Mouse (Mus musculus) kidney, embryonic 16.5 days (tissue): ENCODE results near the gene Hnrnpdl. TPM values are rescaled to one million over a fixed set of nuclear protein-coding genes. Genes with fewer than 3 reads are reported as not detected.

Experiments
- ATAC-seq: fragments of 200-750 bp; cut with Nextera tagmentation; 2 replicates; pipeline ENCODE4 v1.8.0; 2017; ENCODE audit warnings: moderate TSS enrichment; ENCODE audit not compliant: low FRiP score, low TSS enrichment
- H3K27ac ChIP-seq: fragments of 300-500 bp; sonication (generic); 2 replicates; pipeline ENCODE4 v1.5.1; 2014; ENCODE audit warnings: low read length
- H3K27me3 ChIP-seq: fragments of 300-500 bp; sonication (generic); 2 replicates; pipeline ENCODE4 v1.6.1; 2014; ENCODE audit warnings: low read length, control low read depth, mixed read lengths; ENCODE audit not compliant: insufficient read depth
- H3K36me3 ChIP-seq: fragments of 300-500 bp; sonication (generic); 2 replicates; pipeline ENCODE4 v1.6.1; 2014; ENCODE audit warnings: low read length, control low read depth, mixed read lengths; ENCODE audit not compliant: insufficient read depth
- H3K4me1 ChIP-seq: fragments of 300-500 bp; sonication (generic); 2 replicates; pipeline ENCODE4 v1.6.1; 2014; ENCODE audit warnings: low read length, control low read depth, mixed read lengths; ENCODE audit not compliant: insufficient read depth
- H3K4me2 ChIP-seq: fragments of 300-500 bp; sonication (generic); replicated peaks from 2 replicates; pipeline ENCODE4 v1.6.1; 2014; ENCODE audit warnings: low read depth, low read length
- H3K4me3 ChIP-seq: fragments of 300-500 bp; sonication (generic); 2 replicates; pipeline ENCODE4 v1.5.1; 2014; ENCODE audit warnings: mild to moderate bottlenecking, low read length
- H3K9ac ChIP-seq: fragments of 300-500 bp; sonication (generic); replicated peaks from 2 replicates; pipeline ENCODE4 v1.6.1; 2014; ENCODE audit warnings: low read length
- H3K9me3 ChIP-seq: fragments of 300-500 bp; sonication (generic); 2 replicates; pipeline ENCODE4 v1.6.1; 2016; ENCODE audit warnings: low read length, control low read depth
- WGBS: fragments of 180-500 bp; shearing (Covaris S2); extraction: QIAGEN DNeasy Blood & Tissue Kit; methylation state at CpG from one replicate; pipeline ENCODE4 v1.1.7; 2014; 5-methylcytosine and 5-hydroxymethylcytosine counted together
- polyA plus RNA-seq: library from polyadenylated mRNA; unstranded; fragments of >200 nt; fragmentation: Nextera tagmentation; extraction: Ambion mirVana; gene quantifications from 2 replicates; pipeline ENCODE4 v1.2.1, GENCODE M21; 2015

The Hnrnpdl gene
- polyA plus RNA-seq, 1 experiment from 2014 or later = 153 TPM

DNA sequence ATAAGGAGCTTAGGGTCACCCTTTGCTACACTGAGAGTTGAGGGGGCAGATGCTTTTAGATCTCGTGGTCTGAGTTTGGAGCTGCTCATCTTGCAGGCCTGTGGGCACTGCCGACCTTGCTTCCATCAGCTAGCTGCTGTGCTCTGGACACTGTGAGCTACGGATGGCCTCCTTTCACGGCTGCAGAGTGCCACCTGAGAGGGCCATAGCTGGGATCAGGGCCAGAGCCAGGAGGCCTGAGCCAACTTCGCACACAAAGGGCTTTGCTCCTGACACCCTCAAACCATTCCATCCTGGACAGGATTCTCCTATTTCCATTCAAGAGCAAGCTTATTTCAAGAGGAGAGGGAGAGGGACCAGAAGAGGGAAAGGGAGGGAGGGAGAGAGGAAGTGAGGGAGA is 15.1 kb downstream of the Hnrnpdl start:
- H3K9ac ChIP-seq = no peak overlapping the region
- WGBS = 61% methylated on average over 5 of the region's 5 CpGs
- no peak overlapping the region for H3K4me3 ChIP-seq
- no peaks in the 10 kb centered on the region for H3K9me3 ChIP-seq
- no peaks in the 10 kb centered on the region for H3K27me3 ChIP-seq
- H3K4me1 ChIP-seq = no peaks in the 10 kb centered on the region
- no peak overlapping the region for H3K4me2 ChIP-seq
- no peaks in the 10 kb centered on the region for H3K36me3 ChIP-seq
- H3K27ac ChIP-seq = no peak overlapping the region
- no peak for ATAC-seq

DNA sequence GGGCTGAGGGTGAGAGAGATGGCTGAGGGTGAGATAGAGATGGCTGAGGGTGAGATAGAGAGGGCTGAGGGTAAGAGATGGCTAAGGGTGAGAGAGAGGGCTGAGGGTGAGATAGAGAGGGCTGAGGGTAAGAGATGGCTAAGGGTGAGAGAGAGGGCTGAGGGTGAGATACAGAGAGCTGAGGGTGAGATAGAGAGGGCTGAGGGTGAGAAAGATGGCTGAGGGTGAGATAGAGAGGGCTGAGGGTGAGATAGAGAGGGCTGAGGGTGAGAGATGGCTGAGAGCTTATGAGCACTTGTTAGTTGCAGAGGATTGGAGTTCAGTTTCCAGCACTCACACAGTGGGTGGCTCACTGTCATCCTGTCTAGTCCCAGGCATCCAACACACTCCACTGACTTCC is 19.4 kb downstream of the Hnrnpdl start:
- Histone ChIP-seq H3K4me3 (no peak overlapping the region), H3K9ac (no peak overlapping the region)

DNA sequence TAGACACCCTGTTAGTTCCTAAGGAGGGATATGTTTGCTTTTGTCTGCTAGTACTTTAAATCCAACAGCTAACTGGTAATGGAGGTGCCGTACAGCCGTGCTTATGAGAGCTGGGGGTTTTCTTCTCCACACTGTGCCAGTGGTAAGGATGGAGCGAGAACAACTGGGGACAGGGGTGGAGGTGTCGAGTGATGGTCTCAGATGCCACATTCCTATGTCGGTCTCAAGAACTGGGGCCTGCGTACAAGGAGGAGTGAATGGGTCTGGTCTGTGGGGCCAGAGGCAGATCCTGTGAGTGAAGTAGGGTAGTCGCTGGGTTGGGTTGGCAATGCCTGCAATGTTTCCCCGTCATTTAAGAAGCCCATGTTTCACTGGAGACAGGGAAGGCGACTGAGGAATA is 26.9 kb downstream of the Hnrnpdl start:
- Histone ChIP-seq H3K27me3 (no peaks in the 10 kb centered on the region), H3K4me1 (no peaks in the 10 kb centered on the region), H3K36me3 (no peaks in the 10 kb centered on the region), H3K9me3 (no peaks in the 10 kb centered on the region), H3K27ac (no peak overlapping the region), H3K9ac (no peak overlapping the region), H3K4me3 (no peak overlapping the region), H3K4me2 (no peak overlapping the region)
- no peak for ATAC-seq
- 81% methylated on average over 9 of the region's 9 CpGs for WGBS

More for the DNA sequence above, 19.4 kb downstream of the Hnrnpdl start:
- Histone ChIP-seq H3K27ac (no peak overlapping the region), H3K36me3 (no peaks in the 10 kb centered on the region), H3K4me2 (no peak overlapping the region), H3K4me1 (no peaks in the 10 kb centered on the region), H3K27me3 (no peaks in the 10 kb centered on the region), H3K9me3 (no peaks in the 10 kb centered on the region)
- ATAC-seq = no peak

DNA sequence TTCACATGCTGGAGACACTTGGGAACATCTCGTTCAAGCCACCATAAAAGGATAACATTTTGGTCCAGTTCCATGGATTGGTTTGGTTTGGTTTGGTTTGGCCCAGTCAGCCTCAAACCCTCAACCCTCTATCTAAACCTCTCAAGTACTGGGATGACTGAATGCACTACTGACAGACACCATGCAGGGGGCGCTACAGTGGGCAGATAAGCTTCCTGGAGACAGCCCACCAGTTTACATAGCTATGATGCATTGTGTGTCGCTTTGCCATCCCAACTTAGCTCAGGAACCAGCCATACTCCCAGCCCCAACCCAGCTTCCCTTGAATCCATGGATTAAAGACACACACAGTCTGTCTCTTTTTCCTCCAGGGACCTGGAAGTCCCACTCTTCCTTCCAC is 31.0 kb downstream of the Hnrnpdl start:
- H3K27me3 ChIP-seq = no peaks in the 10 kb centered on the region
- ATAC-seq = no peak
- 50% methylated on average over 3 of the region's 3 CpGs for WGBS

DNA sequence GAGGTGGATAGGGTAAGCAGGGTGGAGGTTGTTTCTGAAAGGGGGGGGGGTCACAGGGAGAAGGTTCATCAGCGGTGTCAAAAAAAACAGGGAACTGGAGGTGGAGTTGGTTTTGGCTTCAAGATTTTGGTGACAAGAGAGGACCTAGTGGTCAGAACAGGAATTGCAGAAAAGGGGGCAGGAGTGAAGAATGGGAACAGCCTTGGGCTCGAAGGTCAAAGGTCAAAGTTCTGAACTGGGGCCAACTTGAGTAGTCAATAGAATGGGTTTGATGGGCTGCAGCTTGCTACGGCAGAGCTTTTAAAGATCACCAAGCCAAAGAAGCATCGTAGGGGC is 32.5 kb downstream of the Hnrnpdl start:
- no peaks in the 10 kb centered on the region for H3K36me3 ChIP-seq
- ATAC-seq = no peak
- H3K27ac ChIP-seq = no peak overlapping the region
- WGBS = 84% methylated on average over 4 of the region's 4 CpGs
- no peak overlapping the region for H3K9ac ChIP-seq
- H3K9me3 ChIP-seq = no peaks in the 10 kb centered on the region
- no peaks in the 10 kb centered on the region for H3K4me1 ChIP-seq
- H3K27me3 ChIP-seq = no peaks in the 10 kb centered on the region
- H3K4me2 ChIP-seq = no peak overlapping the region
- H3K4me3 ChIP-seq = no peak overlapping the region

More for the DNA sequence above, 31.0 kb downstream of the Hnrnpdl start:
- Histone ChIP-seq H3K9me3 (no peaks in the 10 kb centered on the region), H3K9ac (no peak overlapping the region), H3K4me3 (no peak overlapping the region), H3K27ac (no peak overlapping the region), H3K36me3 (no peaks in the 10 kb centered on the region), H3K4me1 (no peaks in the 10 kb centered on the region), H3K4me2 (no peak overlapping the region)

DNA sequence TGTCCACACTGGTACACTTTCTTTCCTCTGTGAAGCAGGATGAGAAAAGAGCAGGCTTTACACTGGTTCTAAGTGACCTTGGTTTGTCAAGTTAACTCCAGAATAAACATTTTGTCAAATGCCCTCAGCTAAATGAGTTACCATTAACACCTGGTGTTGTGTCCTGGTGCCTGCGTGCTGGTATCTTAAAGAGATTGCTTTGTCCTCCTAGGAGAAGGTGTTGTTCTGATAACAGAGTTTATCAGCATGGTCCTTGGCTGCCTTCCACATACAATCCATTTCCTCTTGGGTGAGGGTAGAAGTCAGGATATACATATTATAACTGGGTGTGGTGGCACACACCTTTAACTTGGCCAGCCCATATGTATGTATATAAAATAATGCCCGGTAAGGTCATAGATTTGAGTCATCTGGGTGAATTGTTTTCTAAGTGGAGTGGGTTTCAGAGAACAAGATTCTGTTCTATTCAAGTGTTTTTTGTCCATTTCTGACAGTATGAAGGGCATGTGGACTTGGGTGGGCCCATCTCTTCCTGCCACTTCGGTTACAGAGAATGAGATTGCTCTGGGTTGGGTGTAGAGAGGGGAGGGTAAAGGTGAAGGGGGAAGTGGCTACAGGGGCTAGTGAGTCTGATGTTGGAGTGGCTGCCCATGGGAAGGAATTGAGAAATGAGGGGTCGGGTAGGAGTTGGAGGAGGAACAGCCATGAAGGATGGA is 33.0 kb downstream of the Hnrnpdl start:
- no peaks in the 10 kb centered on the region for H3K36me3 ChIP-seq
- no peak overlapping the region for H3K9ac ChIP-seq
- no peak overlapping the region for H3K27ac ChIP-seq
- no peaks in the 10 kb centered on the region for H3K27me3 ChIP-seq
- H3K4me3 ChIP-seq = no peak overlapping the region
- H3K4me2 ChIP-seq = no peak overlapping the region
- H3K9me3 ChIP-seq = no peaks in the 10 kb centered on the region
- no peak for ATAC-seq
- 90% methylated on average over 4 of the region's 4 CpGs for WGBS
- H3K4me1 ChIP-seq = no peaks in the 10 kb centered on the region

DNA sequence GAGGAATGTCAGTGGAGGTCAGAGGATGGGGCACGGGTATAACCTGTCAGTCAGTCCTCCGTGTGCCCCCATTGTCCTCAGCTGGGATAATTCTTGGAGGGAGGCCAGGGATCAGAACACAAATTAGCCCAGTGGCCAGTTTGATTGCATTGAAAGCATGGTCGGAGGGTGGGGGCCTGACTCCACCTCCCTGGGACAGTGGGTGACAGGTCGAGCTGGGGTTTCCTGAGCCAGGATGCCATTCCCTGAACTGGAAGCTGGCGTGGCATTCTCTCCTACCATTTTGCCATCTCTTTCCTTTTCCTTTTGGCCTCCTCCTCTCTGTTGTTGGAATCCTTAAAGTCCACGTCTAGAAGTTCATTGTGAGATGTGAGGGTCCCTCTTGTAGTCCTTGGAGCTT is 33.6 kb downstream of the Hnrnpdl start:
- 84% methylated on average over 6 of the region's 6 CpGs for WGBS
- Histone ChIP-seq H3K4me2 (no peak overlapping the region), H3K9ac (no peak overlapping the region), H3K9me3 (no peaks in the 10 kb centered on the region), H3K27ac (no peak overlapping the region), H3K36me3 (no peaks in the 10 kb centered on the region), H3K27me3 (no peaks in the 10 kb centered on the region), H3K4me1 (no peaks in the 10 kb centered on the region), H3K4me3 (no peak overlapping the region)
- no peak for ATAC-seq

DNA sequence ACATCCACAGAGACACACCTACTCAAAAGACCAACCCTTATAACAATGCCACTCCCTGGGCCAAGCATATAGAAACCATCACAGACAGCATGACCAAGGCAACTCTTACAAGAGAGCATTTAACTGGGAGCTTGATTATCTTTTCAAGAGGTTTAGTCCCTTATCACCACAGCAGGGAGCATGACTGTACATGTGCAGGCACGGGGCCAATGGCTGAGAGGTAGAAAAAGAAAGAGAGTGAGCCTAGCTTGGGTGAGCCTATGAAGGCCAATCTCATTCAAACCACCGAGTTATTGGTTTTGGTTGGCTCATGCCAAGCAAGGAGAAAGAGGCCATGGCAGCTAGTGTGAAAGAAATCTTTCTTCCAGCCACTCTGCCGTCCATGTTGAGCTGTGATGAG is 34.0 kb downstream of the Hnrnpdl start:
- Histone ChIP-seq H3K36me3 (no peaks in the 10 kb centered on the region), H3K4me2 (no peak overlapping the region), H3K9me3 (no peaks in the 10 kb centered on the region), H3K27ac (no peak overlapping the region), H3K9ac (no peak overlapping the region), H3K4me1 (no peaks in the 10 kb centered on the region), H3K27me3 (no peaks in the 10 kb centered on the region), H3K4me3 (no peak overlapping the region)
- no peak for ATAC-seq
- 69% methylated on average over 3 of the region's 3 CpGs for WGBS

DNA sequence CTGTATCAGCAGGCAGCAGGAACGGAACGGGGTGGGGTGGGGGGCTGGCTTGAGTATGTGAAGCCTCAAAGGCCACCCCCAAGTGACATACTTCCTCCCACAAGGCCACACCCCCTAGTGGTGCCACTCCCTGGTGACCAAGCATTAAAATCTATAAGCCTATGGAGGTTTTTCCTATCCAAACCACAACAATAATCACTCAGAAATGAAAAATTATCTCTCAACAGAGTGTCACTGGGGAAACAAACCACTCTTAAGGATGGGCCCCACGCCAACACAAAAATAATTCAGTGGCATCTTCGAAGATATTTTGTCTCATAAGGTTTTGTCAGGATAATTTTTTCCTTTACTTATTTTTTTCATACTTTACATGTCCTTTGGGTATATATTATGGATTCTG is 35.6 kb downstream of the Hnrnpdl start:
- H3K9ac ChIP-seq = no peak overlapping the region
- no peak overlapping the region for H3K27ac ChIP-seq
- 90% methylated on average over 4 of the region's 4 CpGs for WGBS
- no peaks in the 10 kb centered on the region for H3K36me3 ChIP-seq
- no peak overlapping the region for H3K4me3 ChIP-seq
- H3K4me1 ChIP-seq = no peaks in the 10 kb centered on the region
- H3K9me3 ChIP-seq = no peaks in the 10 kb centered on the region
- H3K4me2 ChIP-seq = no peak overlapping the region
- no peak for ATAC-seq
- H3K27me3 ChIP-seq = no peaks in the 10 kb centered on the region

DNA sequence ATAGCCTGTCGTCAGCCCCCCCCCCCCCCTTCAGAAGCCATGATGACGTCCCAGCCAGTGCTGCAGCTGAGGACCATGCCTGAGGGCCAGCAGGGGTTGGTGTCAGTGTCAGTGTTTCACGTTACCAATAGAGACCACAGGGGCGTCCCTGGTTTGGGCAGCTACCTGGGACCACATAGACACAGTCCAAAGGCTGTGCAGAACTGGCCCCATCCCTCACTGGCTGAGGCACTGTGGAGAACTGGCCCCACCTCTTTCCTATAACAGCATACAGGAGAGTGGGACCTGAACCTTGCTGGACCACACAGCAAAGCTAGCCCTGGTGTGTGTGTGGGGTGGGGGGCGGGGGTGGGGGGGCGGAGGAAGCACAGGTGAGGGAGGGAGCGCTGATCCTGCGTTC is 39.0 kb downstream of the Hnrnpdl start:
- Histone ChIP-seq H3K27me3 (no peaks in the 10 kb centered on the region), H3K9ac (no peak overlapping the region), H3K4me3 (no peak overlapping the region), H3K36me3 (no peaks in the 10 kb centered on the region), H3K27ac (no peak overlapping the region), H3K4me1 (no peaks in the 10 kb centered on the region), H3K4me2 (no peak overlapping the region), H3K9me3 (0 out of 2 replicates have a peak, but pooled peaks cover 4% of the 10 kb centered on the region)
- 50% methylated on average over 6 of the region's 8 CpGs for WGBS
- ATAC-seq = 0 out of 2 replicates have a peak, but pooled peaks have one; percentile 51
